Mouse (Mus musculus): Measurements from ENCODE around the gene Gm13691.
"Not testable (repeated sequence)": the region's sequence is repeated elsewhere in the genome, so short reads cannot be mapped to it uniquely, and the experiment has no call there.

- TF ChIP-seq GATA1 (IDR thresholded peaks at IDR 0.05; ENCODE audit: borderline replicate concordance, low read length); CTCF (IDR thresholded peaks at IDR 0.05; ENCODE audit: low read depth, low read length); TAL1 (conservative IDR thresholded peaks at IDR 0.05; ENCODE audit: low read depth, low read length); POLR2AphosphoS5 (IDR thresholded peaks at IDR 0.05; ENCODE audit: insufficient replicate concordance, low read depth, low read length): not testable (repeated sequence)
These were observed 23.3 kb upstream of the Gm13691 start, which contains the start of gene Gm13695 for GRCm38 (mm10) chr2:83967013-83967412.

Measured in G1E (cell line).